Mouse (Mus musculus) MN1 (cell line): Measurements from ENCODE around the gene Vmn1r43.
"Not testable (repeated sequence)": the region's sequence is repeated elsewhere in the genome, so short reads cannot be mapped to it uniquely, and the experiment has no call there.

Source experiments
- DNase-seq: peaks from one replicate; pipeline ENCODE4 v3.0.0-alpha.2; 2016; ENCODE audit warnings: low spot score

Gene Vmn1r43

GRCm38 (mm10) chr6:89876313-89876712, at the start of gene Vmn1r43, which contains the start of gene Vmn1r42:
Vmn1r43 (minus strand) TSS chr6:89876413.
Vmn1r42 (minus strand) TSS chr6:89876413.
- not testable (repeated sequence) for DNase-seq

- DNase-seq, result no peak
These were observed 7.6 kb upstream of the Vmn1r43 start for GRCm38 (mm10) chr6:89883812-89884211.

- no peak for DNase-seq
These were observed 7.1 kb upstream of the Vmn1r43 start, which contains the start of gene Vmn1r44 for GRCm38 (mm10) chr6:89883360-89883759. Vmn1r44 (plus strand) TSS chr6:89883660.

- no peak for DNase-seq
These were observed 4.7 kb upstream of the Vmn1r43 start for GRCm38 (mm10) chr6:89880867-89881266.

GRCm38 (mm10) chr6:89876963-89877362, 750 bp upstream of the Vmn1r43 start:
- DNase-seq, result no peak

GRCm38 (mm10) chr6:89867976-89868375, 8.2 kb downstream of the Vmn1r43 start:
- DNase-seq, result no peak

- DNase-seq, result no peak
These were observed 8.9 kb downstream of the Vmn1r43 start for GRCm38 (mm10) chr6:89867276-89867675.

GRCm38 (mm10) chr6:89863792-89864191, 12.4 kb downstream of the Vmn1r43 start:
- no peak for DNase-seq

- DNase-seq, result no peak
These were observed 16.4 kb downstream of the Vmn1r43 start for GRCm38 (mm10) chr6:89859839-89860238.

GRCm38 (mm10) chr6:89857552-89857951, 18.7 kb downstream of the Vmn1r43 start:
- no peak for DNase-seq
